Mouse (Mus musculus) gastrocnemius, adult 18-20 months (tissue): ENCODE data around the gene Hrct1. TPM values are rescaled to one million over a fixed set of nuclear protein-coding genes. Genes with fewer than 3 reads are reported as not detected.
A peak's percentile ranks its signal among the peaks of the same experiment; 100 is the strongest.

Experiments
- DNase-seq: peaks from one replicate; pipeline ENCODE4 v3.0.0; 2021; ENCODE audit warnings: low spot score
- total RNA-seq, 2 experiments: library from RNA; stranded (reverse); gene quantifications; 2 replicates each; pipeline ENCODE4 v1.2.3; 2021

The Hrct1 gene
- total RNA-seq, 2 experiments from 2014 or later, result 1.7 to 2.5 TPM

DNA sequence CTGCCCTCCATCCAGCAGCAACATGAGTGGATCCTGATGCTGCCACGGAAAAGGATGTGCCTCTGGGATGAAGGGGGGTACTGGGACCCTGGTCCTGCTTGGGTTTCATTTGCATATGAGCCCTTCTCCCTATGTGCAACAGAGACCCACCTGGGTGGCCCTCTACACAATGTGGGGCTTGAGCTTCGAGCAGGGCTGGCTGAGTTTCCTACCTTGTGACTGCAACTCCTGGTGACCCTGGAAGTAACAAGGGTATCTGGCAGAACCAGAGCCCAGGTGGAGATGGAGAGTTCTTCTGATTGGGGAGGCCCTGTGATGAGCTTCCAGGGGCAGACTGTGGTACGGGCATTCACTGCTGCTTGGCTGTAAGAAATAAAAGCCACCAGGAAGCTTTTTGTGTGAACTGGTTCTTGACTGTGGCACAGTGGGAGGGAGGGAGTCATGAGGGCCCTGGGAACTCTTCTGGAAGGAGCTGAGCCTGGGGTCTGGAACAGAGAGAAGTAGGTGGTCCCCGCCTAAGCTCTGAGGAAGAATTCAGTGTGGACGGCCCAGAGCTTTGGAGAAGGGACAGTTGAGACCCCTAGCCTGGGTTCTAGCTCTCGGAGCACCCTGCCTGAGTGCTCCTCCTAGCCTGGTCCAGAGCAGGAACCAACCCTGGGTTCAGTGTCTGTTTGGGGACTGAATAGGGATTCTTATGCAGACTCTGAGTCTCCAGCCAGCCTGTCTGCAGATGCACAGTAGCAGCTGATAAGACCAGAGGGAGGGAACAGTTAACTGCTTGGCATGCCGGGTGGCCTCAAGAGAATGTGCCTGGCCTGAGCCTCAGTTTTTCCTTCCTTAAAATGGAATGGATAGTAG, 959 bp downstream of the Hrct1 start:
- no peak for DNase-seq

DNA sequence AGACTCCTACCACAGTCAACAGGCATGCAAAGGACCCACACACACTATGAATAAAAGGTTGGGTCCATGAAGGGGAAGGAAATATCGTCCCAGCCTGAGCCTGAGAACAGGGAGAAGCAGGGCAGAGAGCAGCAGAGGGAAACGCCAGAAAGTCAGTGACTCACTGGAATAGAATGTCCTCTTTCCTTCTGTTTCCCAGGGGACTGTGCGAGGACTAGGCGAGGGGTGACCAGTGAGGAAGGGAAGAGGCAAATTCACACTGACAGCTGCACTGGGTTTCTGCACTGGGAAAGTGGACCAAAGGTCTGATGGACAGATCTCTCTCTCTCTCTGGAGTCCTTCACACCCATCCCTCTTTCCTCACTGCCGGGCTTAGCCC, 1.6 kb downstream of the Hrct1 start:
- peak; percentile 85 for DNase-seq

GRCm38 (mm10) chr4:43729126-43729525, 2.1 kb downstream of the Hrct1 start:
- no peak for DNase-seq

DNA sequence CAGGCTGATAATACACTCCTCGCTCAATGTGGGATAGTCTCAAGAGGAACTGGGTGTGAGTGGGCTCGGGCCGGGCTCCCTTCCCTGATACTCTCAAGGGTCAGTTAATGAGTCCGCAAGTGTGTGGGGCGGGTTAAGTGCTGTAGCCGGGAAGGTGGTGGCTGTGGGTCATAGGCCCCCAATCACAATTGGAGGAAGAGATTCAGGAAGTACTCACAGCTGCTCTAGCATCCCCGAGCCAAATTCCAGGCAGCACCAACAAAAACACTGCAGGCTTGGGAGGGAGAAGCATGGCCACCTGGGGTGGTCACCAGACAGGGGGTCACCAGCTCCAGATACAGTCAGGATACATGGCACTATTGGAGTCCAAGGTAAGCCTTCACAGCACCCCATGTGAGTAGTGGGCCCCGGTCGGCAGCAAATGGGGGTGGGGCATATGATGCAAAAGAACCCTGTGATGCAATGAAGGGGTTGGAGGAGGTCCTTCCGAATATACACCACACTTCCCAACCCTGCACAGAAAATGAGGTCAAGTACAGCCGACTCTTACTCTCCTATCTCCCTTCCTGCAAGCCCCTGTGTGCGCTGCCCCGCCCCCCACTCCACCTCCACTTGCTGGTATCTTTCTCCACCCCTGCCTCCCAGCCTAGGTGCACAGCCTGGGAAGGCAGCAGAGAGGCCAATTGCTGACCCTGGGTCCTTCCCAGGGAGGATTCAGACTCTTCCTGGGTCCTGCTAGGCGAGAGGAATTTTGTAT, 3.0 kb downstream of the Hrct1 start, which contains the start of gene Spaar:
Spaar (plus strand) TSS at position 241 of the 757 bp plus-strand sequence.
- peak; percentile 64 for DNase-seq

- no peak for DNase-seq
Observed at GRCm38 (mm10) chr4:43730750-43731297, 3.8 kb downstream of the Hrct1 start.

GRCm38 (mm10) chr4:43732171-43732570, 5.2 kb downstream of the Hrct1 start:
- no peak for DNase-seq

DNA sequence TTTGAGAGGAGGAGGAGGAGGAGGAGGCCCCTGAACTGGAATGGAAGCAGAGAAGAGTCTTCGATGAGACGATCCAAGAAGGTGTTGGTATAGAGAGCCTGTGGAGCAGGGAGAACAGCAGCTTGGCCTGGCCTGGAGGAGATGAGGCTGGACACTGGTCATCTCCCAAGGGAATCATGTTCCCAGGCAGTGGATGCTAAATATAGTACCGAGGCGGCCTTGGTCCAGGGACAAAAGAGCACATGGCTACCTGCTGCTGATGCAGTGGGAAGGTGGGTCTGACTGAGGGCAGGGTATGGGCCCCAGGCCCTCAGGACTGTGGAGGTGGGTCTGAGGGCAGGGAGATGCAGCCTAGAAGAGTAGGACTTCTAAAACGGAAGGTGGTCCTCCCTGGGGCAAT, 6.2 kb downstream of the Hrct1 start:
- DNase-seq, result peak; percentile 63

DNA sequence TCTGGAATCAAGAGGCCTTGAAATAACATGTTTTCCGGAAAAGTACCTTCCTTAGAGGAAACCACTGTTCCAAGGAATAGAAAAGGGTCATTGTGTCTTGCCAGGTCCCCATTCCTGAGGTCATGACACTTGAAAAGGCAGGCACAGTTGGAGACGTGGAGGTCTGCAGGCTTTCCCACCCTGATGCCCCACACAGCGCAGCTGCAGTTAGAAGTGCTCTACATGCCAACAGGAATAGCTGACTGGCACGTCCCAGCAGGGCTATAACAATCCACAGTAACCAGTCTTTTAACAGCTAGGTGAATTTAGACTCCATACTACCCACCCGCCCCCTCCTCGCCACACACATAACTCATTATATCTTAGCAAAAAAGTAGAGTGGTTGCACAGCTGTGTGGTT, 10.2 kb downstream of the Hrct1 start:
- no peak for DNase-seq

DNA sequence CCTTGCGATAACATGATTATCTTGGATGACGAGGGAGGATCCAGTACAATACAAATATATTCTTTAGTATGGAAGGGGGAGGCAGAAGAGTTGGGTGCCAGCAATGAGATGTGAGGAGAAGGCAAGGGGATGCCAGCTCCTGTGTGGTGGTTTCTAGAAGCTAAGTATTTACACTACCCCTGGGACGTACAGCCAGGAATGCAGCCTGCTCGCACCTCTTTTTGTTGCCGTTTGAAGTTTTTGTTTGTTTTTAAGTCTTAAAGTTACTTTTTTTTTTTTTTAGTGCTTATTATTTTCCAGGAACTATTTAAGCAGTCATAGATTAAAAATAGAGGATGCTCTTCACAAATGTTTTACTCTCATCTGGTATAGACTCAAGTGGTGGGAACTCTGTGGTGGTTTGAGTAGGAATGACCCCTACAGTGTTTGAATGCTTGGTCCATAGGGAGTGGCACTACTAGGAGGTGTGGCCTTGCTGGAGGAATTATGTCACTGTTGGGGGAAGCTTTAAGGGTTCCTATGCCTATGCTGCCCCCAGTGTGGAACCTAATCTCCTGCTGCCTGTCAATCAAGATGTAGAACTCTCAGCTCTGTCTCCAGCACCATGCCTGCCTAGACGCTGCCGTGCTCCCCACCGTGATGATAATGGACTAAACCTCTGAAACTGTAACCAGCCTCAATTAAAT, 12.1 kb downstream of the Hrct1 start:
- DNase-seq, result no peak

- DNase-seq, result no peak
Observed at GRCm38 (mm10) chr4:43741526-43741925, 14.5 kb downstream of the Hrct1 start.

GRCm38 (mm10) chr4:43742637-43743036, 15.6 kb downstream of the Hrct1 start:
- no peak for DNase-seq

- DNase-seq, result no peak
Observed at GRCm38 (mm10) chr4:43743099-43743498, 16.1 kb downstream of the Hrct1 start.

DNA sequence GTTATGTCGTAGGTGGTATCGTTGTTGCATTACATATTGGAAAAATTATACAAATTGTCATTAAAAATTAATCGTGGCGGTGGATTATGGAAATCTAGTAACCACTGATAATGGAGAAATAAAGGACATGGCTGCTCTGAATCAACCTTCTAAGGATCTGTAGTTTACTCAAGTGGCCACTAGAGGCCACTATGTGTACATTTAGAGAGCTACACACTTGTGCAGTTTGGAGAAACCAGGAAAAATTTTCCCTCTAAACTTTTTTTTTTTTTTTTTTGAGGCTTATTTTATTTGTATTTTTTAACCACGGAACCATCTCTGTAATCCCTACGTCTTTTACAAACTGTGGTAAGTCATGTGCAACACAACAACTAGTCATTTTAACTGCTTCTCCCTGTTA, 18.2 kb downstream of the Hrct1 start:
- no peak for DNase-seq

- DNase-seq, result no peak
Observed at GRCm38 (mm10) chr4:43757213-43757612, 30.2 kb downstream of the Hrct1 start.

DNA sequence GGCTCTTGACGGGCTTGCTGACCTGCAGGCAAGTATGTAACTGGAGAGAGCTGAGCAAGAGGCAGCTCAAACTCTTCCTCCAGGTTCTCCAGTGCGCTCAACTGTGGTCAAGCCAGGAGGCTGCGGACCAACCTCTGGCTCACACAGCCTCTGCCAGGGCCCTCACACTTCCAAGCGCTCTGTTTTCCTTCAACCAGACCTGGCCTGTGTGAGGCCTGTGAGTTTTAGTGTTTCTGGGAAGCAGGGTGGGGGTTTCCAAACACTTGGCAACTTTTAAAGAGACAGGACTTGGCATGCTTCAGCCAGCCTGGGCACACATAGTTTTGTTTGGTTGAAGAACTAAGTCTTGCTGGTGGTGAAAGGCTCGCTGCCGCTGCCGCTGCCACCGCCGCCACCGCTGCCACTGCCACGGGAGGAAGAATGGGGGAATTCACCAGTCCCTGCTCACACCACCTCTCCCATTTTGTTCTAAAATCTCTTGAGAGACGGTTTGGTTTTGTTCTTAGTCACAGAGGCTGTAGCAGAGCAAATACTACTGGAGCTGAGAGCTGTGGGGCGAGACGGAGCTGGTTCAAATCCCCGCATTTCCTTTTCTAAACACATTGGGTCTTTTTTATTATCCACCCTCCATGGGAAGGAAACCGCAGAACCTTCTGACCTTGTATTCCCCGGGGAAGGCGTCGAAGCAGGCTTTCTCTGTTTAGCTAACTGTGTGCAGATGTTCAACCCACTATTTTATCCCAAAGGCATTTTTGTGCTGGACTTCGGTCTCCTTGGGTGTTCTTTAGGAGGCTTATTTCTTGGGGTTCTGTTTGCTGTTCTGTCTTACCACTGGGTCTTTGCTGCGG, 32.8 kb downstream of the Hrct1 start:
- no peak for DNase-seq

- peak; percentile 32 for DNase-seq
Observed at GRCm38 (mm10) chr4:43760460-43760859, 33.5 kb downstream of the Hrct1 start.

DNA sequence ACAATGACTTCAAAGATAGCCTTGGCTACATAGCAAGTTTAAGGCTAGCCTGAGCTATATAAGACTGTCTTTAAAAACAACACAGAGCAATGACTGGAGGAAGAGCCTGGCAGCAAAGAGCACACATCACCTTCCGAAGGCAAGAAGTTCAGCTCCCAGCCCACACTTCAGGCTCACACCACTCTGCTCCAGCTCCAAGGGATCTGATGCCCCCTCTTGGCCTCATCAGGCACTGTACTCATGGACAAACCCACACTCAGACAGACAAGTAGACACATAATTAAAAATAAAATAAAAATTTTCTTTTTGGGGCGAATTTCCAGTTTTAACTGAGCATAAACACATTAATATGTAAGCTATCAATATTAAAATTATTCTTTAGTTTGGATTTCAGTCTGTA, 34.3 kb downstream of the Hrct1 start:
- DNase-seq, result no peak

- DNase-seq, result peak; percentile 61
Observed at GRCm38 (mm10) chr4:43763410-43763809, 36.4 kb downstream of the Hrct1 start.

DNA sequence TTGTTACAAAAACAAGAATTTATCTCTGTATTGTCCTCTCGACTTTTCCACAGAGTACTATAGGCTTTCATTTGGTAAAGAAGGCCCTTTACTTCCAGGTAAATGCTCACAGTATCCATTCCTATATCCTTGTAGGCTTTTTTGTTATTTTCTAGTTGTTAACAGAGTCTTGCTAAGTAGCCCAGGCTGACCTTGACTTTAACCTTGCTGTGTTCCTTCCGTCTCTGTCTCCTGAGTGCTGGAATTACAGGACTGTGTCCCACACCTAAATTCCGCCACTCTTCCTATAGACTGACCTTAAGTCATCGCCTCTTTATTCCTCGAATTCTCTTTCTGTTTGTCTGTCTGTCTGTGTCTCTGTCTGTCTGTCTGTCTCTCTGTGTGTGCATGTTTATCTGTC, 41.4 kb downstream of the Hrct1 start:
- no peak for DNase-seq

DNA sequence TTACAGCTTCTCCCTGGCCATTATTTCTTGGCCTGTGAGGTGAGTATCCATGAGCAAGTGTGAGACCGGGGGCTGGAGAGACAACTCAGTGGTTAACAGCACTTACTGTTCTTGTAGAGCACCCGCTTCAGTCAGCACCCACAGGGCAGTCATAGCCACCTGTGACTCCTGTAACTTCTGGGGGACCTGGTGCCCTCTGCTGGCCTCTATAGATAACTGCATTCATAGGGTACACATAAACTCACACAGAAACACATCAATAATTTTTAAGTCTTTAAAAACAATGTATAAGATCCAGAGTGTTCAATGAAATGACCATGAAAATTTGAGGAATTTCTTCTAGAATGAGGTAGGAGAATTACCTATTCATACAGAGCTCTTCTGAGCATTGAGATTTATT, 42.4 kb downstream of the Hrct1 start:
- no peak for DNase-seq

GRCm38 (mm10) chr4:43770909-43771308, 43.9 kb downstream of the Hrct1 start, which contains the start of gene Olfr159:
Gene Olfr159, minus strand, starts transcription at chr4:43771009.
- no peak for DNase-seq
